Mouse (Mus musculus) hindbrain, embryonic 14.5 days (tissue): ENCODE measurements around the gene Ptprb. TPM values are rescaled to one million over a fixed set of nuclear protein-coding genes. Genes with fewer than 3 reads are reported as not detected.

ENCODE experiments used
- ATAC-seq: fragments of 200-750 bp; cut with Nextera tagmentation; 2 replicates; pipeline ENCODE4 v1.8.0; 2017; ENCODE audit warnings: moderate number of reproducible peaks, mild to moderate bottlenecking, moderate TSS enrichment, moderate library complexity; ENCODE audit not compliant: low FRiP score
- DNase-seq: peaks from one replicate; pipeline ENCODE4 v3.0.0-alpha.2; 2015; ENCODE audit warnings: low spot score
- H3K27ac ChIP-seq: fragments of 300-500 bp; sonication (generic); 2 replicates; pipeline ENCODE4 v1.5.1; 2014; ENCODE audit warnings: mild to moderate bottlenecking, moderate library complexity
- H3K27me3 ChIP-seq: fragments of 300-500 bp; sonication (generic); 2 replicates; pipeline ENCODE4 v1.6.1; 2014; ENCODE audit warnings: mild to moderate bottlenecking, low read length, mixed read lengths; ENCODE audit not compliant: control insufficient read depth, insufficient read depth
- H3K36me3 ChIP-seq: fragments of 300-500 bp; sonication (generic); replicated peaks from 2 replicates; pipeline ENCODE4 v1.6.1; 2014; ENCODE audit not compliant: control insufficient read depth, insufficient read depth
- H3K4me1 ChIP-seq: fragments of 300-500 bp; sonication (generic); replicated peaks from 2 replicates; pipeline ENCODE4 v1.6.1; 2014; ENCODE audit warnings: antibody characterized with exemption, low read length, mixed read lengths; ENCODE audit not compliant: control insufficient read depth, insufficient read depth
- H3K4me2 ChIP-seq: fragments of 300-500 bp; sonication (generic); replicated peaks from 2 replicates; pipeline ENCODE4 v1.6.1; 2014; ENCODE audit warnings: mild to moderate bottlenecking, moderate library complexity
- H3K4me3 ChIP-seq: fragments of 300-500 bp; sonication (generic); replicated peaks from 2 replicates; pipeline ENCODE4 v1.5.1; 2014; ENCODE audit warnings: mild to moderate bottlenecking, low read length
- H3K9ac ChIP-seq: fragments of 300-500 bp; sonication (generic); 2 replicates; pipeline ENCODE4 v1.6.1; 2014
- H3K9me3 ChIP-seq: fragments of 300-500 bp; sonication (generic); 2 replicates; pipeline ENCODE4 v1.6.1; 2016; ENCODE audit warnings: low read length; ENCODE audit not compliant: control insufficient read depth
- WGBS: fragments of 180-500 bp; shearing (Covaris S2); extraction: QIAGEN DNeasy Blood & Tissue Kit; methylation state at CpG from one replicate; pipeline ENCODE4 v1.1.7; 2014; 5-methylcytosine and 5-hydroxymethylcytosine counted together
- polyA plus RNA-seq: library from polyadenylated mRNA; unstranded; fragments of >200 nt; fragmentation: Nextera tagmentation; extraction: Ambion mirVana; gene quantifications from 2 replicates; pipeline ENCODE4 v1.2.1, GENCODE M21; 2014

The Ptprb gene
- polyA plus RNA-seq, 1 experiment from 2014 or later = 5.0 TPM

- Histone ChIP-seq H3K4me1 (no peaks in the 10 kb centered on the region), H3K9ac (no peak overlapping the region), H3K27me3 (no peaks in the 10 kb centered on the region), H3K9me3 (no peaks in the 10 kb centered on the region), H3K4me3 (no peak overlapping the region), H3K36me3 (no peaks in the 10 kb centered on the region), H3K4me2 (peak overlapping the region; percentile 36), H3K27ac (no peak overlapping the region)
- 36% methylated on average over 14 of the region's 14 CpGs for WGBS
- DNase-seq (no peak), ATAC-seq (no peak; the same call in 1 of the 2 replicates)
Measured at GRCm38 (mm10) chr10:116397573-116397972, 122.2 kb downstream of the Ptprb start.

GRCm38 (mm10) chr10:116397973-116398372 is 122.7 kb downstream of the Ptprb start:
- H3K9ac ChIP-seq = no peak overlapping the region
- ATAC-seq (no peak), DNase-seq (no peak)
- H3K4me1 ChIP-seq = no peaks in the 10 kb centered on the region
- no peaks in the 10 kb centered on the region for H3K36me3 ChIP-seq
- 58% methylated on average over 12 of the region's 12 CpGs for WGBS
- H3K4me2 ChIP-seq = peak overlapping the region; percentile 36
- no peaks in the 10 kb centered on the region for H3K27me3 ChIP-seq
- no peaks in the 10 kb centered on the region for H3K9me3 ChIP-seq
- H3K4me3 ChIP-seq = no peak overlapping the region
- H3K27ac ChIP-seq = no peak overlapping the region

DNA sequence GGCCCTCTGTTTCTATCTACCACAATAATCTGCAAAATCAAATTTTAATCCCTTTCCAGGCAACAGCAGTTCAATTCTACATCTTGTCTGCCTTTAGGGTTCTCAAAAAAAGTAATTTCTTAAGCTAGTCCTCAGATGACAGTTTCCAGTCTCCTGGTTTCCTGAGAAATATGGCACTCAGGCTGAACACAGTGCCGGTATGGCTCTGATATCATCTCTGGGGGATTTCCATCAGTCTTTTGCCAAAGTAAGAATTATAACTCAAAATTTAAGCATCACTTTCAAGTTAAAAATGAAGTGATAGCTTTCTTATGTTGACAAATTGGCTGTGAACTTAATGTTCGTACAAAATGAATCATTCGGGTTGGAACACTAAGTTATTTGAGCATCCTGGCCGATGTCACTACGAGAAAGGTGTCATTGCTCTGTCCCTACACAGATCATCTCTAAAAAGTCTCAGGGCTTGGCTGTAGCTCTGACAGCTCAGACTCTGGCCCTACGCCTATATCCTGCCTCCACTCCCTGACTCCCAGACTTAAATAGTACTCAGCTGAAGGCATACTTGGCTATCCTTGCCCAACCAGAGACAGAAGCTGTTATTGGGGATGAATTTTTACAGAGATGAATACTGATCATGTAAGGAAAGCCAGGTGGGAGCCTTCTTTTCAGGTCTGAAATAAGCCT is 127.6 kb downstream of the Ptprb start:
- WGBS = 89% methylated on average over 6 of the region's 6 CpGs
- Histone ChIP-seq H3K4me1 (0 out of 2 replicates have a peak, but pooled peaks cover 3% of the 10 kb centered on the region), H3K27me3 (no peaks in the 10 kb centered on the region), H3K4me3 (no peak overlapping the region), H3K9ac (no peak overlapping the region), H3K36me3 (no peaks in the 10 kb centered on the region), H3K27ac (no peak overlapping the region), H3K4me2 (no peak overlapping the region), H3K9me3 (no peaks in the 10 kb centered on the region)
- DNase-seq (no peak), ATAC-seq (no peak)

GRCm38 (mm10) chr10:116403679-116404078 is 128.4 kb downstream of the Ptprb start:
- Histone ChIP-seq H3K4me1 (0 out of 2 replicates have a peak, but pooled peaks cover 3% of the 10 kb centered on the region), H3K27ac (no peak overlapping the region), H3K9ac (no peak overlapping the region), H3K9me3 (no peaks in the 10 kb centered on the region), H3K36me3 (no peaks in the 10 kb centered on the region), H3K27me3 (no peaks in the 10 kb centered on the region), H3K4me3 (no peak overlapping the region), H3K4me2 (no peak overlapping the region)
- 78% methylated on average over 4 of the region's 4 CpGs for WGBS
- ATAC-seq (no peak), DNase-seq (no peak)

DNA sequence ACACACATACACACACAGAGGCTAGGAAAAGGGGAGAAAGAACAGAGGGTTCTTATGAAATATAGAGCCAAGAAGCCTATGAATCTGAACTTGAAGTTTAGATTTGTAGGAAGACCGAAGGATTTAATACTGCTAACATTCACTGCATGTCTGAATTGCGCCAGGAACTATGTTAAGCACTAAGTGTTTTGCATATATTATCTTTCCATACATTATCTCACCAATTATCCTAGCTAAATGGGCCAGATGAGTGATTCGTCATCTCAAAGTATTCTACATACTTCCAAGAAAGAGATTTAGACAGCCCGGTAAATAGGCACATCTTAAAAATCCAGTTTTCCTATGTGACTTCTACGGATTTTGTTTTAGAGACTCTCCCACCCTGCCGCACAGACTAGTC is 129.7 kb downstream of the Ptprb start:
- Histone ChIP-seq H3K4me3 (no peak overlapping the region), H3K27me3 (no peaks in the 10 kb centered on the region), H3K9me3 (no peaks in the 10 kb centered on the region), H3K9ac (no peak overlapping the region), H3K36me3 (no peaks in the 10 kb centered on the region), H3K4me1 (0 out of 2 replicates have a peak, but pooled peaks cover 3% of the 10 kb centered on the region), H3K27ac (no peak overlapping the region), H3K4me2 (no peak overlapping the region)
- no peak for ATAC-seq
- no peak for DNase-seq
- 93% methylated on average over 6 of the region's 6 CpGs for WGBS

DNA sequence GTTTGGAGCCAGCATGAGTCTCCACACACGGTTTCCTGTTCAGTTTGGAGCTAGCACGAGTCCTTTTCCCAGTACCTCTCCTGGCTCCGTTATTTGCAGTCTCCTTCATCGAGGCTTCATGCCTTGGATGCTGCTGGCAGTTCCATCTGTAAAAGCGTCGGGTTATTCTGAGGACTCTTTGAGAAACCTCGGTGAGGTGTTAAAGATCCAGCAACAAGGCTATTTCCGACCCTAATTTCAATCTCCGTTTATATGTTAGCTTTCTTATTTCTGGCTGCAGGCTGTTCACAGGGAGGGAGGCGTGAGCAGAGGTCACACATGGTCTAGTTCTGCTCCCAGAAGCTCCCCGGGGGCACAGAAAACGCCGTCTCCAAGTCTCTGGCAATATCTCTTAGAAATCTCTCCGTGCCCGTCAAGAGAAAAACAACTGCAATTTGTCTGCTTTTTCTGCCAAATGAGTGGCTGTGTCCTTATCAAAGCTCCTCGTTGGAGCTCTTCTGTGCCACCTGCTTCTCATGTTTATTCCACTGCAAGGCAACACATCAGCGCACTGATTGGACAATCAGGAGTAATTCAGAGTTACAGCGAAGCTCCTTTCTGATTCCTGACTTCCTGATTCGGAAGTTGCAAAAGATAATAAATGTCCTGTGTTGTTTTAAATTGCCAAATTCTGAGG is 132.5 kb downstream of the Ptprb start:
- H3K9ac ChIP-seq = no peak overlapping the region
- no peak overlapping the region for H3K4me3 ChIP-seq
- H3K36me3 ChIP-seq = no peaks in the 10 kb centered on the region
- H3K27ac ChIP-seq = no peak overlapping the region
- ATAC-seq (no peak), DNase-seq (no peak)
- H3K27me3 ChIP-seq = no peaks in the 10 kb centered on the region
- H3K4me1 ChIP-seq = 0 out of 2 replicates have a peak, but pooled peaks cover 3% of the 10 kb centered on the region
- 53% methylated on average over 19 of the region's 19 CpGs for WGBS
- H3K9me3 ChIP-seq = no peaks in the 10 kb centered on the region
- peak overlapping the region; percentile 29; the same call in 1 of the 2 replicates for H3K4me2 ChIP-seq

DNA sequence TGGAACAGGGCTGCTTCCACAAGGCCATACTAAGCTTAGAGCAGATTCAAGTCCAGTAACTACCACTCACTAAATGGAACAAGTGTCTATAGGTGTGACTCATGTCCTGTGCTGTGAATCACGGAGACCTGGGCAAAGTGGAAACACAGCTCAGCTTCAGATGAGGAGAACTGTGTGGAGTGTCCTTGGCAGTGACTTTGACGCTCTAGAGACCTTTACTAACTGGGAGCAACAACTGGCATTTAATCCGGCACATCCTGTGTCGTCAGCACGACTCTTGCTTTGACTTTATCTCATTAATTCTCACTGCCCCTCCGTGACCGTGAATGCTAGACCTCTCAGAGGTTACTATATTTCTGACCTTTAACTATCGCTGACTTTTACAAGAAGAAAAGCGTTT is 135.5 kb downstream of the Ptprb start:
- Histone ChIP-seq H3K9me3 (no peaks in the 10 kb centered on the region), H3K4me1 (0 out of 2 replicates have a peak, but pooled peaks cover 3% of the 10 kb centered on the region), H3K27me3 (no peaks in the 10 kb centered on the region), H3K36me3 (no peaks in the 10 kb centered on the region), H3K4me3 (no peak overlapping the region), H3K27ac (no peak overlapping the region), H3K4me2 (no peak overlapping the region), H3K9ac (no peak overlapping the region)
- WGBS = 72% methylated on average over 9 of the region's 9 CpGs
- ATAC-seq = no peak
- no peak for DNase-seq

DNA sequence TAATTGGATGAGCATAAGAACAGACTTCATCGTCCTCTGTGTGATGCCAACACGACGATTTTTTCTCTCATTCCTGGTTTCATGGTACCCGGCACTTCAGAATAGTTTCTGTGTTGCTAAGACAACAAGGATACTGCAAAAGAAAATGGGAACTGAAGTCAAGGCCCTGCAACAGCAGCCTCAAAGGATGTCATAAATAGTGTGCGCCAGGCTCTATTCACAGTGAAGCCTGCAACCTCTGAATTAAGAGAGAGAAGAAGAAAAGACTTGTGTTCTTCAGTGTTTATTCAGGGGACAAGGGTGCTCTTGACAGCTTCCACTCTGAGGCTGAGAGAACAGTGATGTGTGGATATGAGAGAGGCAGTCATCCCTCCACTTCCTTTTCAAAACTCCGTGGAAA is 140.8 kb downstream of the Ptprb start:
- Histone ChIP-seq H3K36me3 (no peaks in the 10 kb centered on the region), H3K9ac (no peak overlapping the region), H3K27me3 (no peaks in the 10 kb centered on the region), H3K27ac (peak overlapping the region; percentile 14; the same call in 1 of the 2 replicates), H3K4me3 (no peak overlapping the region), H3K9me3 (no peaks in the 10 kb centered on the region), H3K4me2 (no peak overlapping the region), H3K4me1 (peaks cover 7% of the 10 kb centered on the region; the same call in 1 of the 2 replicates)
- peak; percentile 37 for DNase-seq
- WGBS = 29% methylated on average over 6 of the region's 6 CpGs
- peak; percentile 27; the same call in 1 of the 2 replicates for ATAC-seq

GRCm38 (mm10) chr10:116416726-116417125 is 141.4 kb downstream of the Ptprb start:
- DNase-seq (no peak), ATAC-seq (no peak)
- 69% methylated on average over 5 of the region's 5 CpGs for WGBS
- Histone ChIP-seq H3K4me3 (no peak overlapping the region), H3K27me3 (no peaks in the 10 kb centered on the region), H3K36me3 (no peaks in the 10 kb centered on the region), H3K9me3 (no peaks in the 10 kb centered on the region), H3K4me1 (peaks cover 7% of the 10 kb centered on the region; the same call in 1 of the 2 replicates), H3K4me2 (no peak overlapping the region), H3K9ac (no peak overlapping the region), H3K27ac (0 out of 2 replicates have a peak overlapping the region, but pooled peaks have one; percentile 14)
